Mouse (Mus musculus) layer of hippocampus, adult 11-12 months (tissue): Measurements from ENCODE around the gene Pdxdc1.

Experiments used
- DNase-seq: peaks from one replicate; pipeline ENCODE4 v3.0.0; 2022; ENCODE audit warnings: low spot score

Gene Pdxdc1

GRCm38 (mm10) chr16:13883094-13883774 lies 19.7 kb downstream of the Pdxdc1 start:
- no peak for DNase-seq

DNA sequence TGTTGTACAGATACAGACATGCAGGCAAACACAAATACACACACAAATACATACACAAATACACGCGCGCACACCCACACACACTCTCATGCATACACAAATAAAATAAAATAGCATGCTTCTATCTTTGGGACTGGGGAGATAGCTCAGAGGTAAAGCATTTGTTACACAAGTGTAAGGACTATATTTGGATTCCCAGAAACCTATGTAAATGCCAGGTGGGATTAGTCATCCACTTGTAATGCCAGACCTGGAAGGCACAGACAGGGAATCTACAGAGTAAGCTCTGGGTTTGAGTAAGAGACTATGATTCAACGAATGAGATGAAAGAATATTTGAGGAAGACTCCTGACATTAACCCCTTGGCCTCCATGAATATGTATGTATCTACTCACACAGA lies 27.4 kb downstream of the Pdxdc1 start:
- no peak for DNase-seq

DNA sequence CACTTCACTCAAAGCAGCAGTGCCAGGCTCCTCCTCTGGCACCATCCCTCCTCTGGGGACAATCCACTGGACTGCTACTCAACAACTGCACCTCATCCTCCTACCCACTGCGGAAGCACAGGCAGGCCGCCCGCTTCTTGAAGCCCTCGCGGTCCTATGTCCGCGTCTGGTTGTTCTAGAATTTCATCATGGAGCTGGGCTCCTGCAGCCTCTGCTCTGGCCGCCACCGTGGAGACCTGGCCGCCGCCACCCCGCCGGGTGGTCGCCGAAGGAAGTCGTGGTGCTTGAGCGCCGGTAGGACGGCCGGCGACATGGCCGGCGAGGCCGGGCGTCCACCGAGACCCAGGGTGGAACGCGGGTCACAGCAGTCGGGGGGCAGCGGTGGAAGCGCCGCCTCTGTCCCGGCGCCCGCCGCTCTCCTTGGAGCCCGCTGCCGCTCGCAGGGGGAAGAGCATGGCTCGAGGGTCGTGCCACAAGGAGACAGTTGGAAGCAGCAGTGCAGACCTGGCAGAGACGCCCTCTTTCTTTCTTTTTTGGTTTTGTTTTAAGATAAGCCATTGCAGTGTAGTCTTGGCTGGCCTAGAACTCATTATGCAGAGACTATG lies 34.9 kb downstream of the Pdxdc1 start:
- peak; percentile 19 for DNase-seq

DNA sequence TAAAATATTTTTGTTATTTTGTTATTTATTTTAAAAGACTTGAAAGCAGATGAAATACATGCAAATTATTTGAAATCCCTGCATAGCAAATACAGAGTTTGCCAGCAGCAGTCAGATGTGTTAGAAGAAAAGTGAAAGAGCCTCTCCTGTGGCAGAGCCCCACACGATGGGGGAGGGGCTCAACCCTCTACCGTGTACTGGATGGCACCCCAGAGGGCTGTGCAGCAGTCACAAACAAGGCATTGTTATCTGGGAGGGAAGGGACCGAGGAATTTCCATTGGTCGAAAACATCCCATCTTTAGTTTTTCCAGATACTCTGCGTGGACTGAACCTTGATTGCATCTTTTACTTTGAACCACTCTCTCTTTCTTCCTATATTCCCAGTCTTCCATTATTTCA lies 35.5 kb downstream of the Pdxdc1 start:
- DNase-seq, result peak; percentile 69

GRCm38 (mm10) chr16:13866616-13867015 lies 36.3 kb downstream of the Pdxdc1 start:
- DNase-seq, result no peak

- no peak for DNase-seq
These were observed 36.9 kb downstream of the Pdxdc1 start for GRCm38 (mm10) chr16:13866076-13866475.

DNA sequence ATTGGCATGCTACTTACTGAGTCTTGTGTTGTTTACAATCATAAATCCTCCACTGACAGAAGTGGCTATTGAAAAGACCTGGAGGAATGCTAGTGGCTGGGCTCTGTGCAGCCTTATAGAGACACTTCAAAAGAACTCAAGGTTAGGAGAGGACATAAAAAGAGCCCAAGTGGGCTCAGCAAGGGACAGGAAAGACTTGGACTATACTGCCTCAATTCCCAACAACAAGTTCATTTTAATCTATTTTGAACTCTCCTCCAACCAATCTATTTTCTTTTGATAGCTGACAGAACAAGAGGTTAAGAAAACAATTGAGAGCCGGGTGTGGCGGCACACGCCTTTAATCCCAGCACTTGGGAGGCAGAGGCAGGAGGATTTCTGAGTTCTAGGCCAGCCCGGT lies 49.0 kb downstream of the Pdxdc1 start:
- DNase-seq, result no peak

DNA sequence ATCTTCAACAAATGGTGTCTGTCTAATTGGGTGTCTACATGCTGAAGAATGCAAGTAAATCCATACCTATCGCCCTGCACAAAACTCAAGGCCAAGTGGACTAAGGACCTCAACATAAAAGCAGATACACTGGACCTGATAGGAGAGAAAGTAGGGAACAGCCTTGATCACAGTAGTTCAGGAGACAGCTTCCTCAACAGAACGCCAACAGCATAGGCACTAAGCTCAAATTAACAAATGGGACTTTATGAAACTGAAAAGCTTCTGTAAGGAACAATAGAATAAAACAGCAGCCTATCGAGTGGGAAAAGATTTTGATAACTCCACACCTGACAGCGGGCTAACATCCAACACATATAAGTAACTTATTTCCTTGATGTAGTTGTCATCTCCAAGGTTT lies 51.5 kb downstream of the Pdxdc1 start:
- DNase-seq, result no peak

DNA sequence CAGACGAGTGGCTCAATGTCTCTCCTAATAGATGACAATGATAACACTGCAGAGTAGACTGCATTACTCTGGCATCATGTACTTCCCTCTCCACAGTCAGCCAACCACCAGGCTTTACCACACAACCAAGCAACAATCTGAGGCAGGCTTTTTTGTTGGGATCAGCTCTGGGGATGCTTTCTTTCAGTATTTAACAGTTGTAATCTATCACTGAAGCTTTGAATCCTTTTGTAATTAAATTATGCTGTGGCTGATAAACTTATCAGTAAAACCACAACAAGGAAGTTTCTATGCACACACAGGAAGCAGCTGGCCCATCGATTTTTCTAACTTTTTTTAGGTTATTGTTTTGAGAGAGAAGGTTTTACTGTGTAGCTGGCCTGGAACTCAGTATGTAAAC lies 54.6 kb downstream of the Pdxdc1 start:
- DNase-seq, result no peak

DNA sequence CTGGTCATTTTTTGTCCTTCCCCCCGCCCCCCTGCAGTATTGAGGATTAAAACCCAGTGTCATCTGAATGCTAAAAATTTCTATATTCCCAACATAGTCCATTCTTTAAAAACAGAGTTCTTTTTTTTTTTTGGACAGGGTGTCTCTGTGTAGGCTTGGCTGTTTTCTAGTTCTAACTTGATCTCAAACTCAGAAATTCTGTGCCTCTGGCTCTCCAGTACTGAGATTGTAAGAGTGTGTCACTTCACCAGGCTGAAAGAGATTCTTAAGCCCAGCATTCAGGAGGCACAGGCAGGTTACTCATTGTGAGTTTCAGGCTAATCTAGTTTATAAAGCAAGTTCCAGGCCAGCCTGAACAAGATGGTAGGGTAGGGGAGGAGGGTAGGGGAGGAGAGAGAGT lies 56.3 kb downstream of the Pdxdc1 start:
- DNase-seq, result no peak

- DNase-seq, result no peak
These were observed 57.9 kb downstream of the Pdxdc1 start for GRCm38 (mm10) chr16:13845031-13845430.

DNA sequence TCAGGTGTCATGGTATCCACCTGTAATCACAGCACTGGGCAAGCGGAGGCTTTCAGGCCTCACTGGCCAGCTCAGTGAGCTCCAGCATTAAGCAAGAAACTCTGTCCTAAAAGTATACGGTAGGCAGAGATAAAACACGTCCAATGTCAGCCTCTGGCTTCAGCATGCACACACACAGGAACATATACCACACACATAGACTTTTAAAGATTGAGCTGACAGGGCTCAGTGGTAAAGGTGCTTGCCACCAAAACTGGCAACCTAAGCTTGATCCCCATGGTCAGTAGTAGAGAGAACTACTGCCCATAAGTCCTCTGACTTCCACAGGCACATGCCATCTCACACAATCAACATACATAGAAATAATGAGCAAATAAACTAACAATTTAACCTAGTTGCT lies 62.0 kb downstream of the Pdxdc1 start:
- no peak for DNase-seq

GRCm38 (mm10) chr16:13840056-13840455 lies 62.9 kb downstream of the Pdxdc1 start:
- no peak for DNase-seq

- no peak for DNase-seq
These were observed 68.5 kb downstream of the Pdxdc1 start for GRCm38 (mm10) chr16:13834382-13834781.

DNA sequence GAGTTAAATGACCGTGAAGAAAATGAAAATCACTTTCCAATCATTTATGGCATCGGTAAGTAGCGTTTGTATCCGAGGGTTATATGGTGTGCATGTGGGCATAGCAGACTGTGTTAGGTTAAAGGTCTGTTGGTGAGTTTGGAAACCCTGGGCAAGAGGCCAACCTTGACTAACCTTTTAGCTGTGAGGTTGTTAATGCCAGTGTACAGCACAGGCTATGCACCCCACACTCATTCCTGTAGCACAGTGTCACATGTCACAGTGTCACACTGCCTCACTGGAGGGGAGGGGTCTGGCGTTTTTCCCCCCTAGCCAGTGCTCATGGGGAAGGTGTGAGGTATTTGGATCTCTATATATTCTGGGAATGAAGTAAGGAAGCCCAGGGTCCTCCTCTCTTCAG lies 71.3 kb downstream of the Pdxdc1 start:
- DNase-seq, result no peak

GRCm38 (mm10) chr16:13830444-13830843 lies 72.5 kb downstream of the Pdxdc1 start:
- DNase-seq, result no peak

- DNase-seq, result no peak
These were observed 76.4 kb downstream of the Pdxdc1 start for GRCm38 (mm10) chr16:13826511-13826910.

GRCm38 (mm10) chr16:13825781-13826490 lies 77.0 kb downstream of the Pdxdc1 start:
- DNase-seq, result no peak

DNA sequence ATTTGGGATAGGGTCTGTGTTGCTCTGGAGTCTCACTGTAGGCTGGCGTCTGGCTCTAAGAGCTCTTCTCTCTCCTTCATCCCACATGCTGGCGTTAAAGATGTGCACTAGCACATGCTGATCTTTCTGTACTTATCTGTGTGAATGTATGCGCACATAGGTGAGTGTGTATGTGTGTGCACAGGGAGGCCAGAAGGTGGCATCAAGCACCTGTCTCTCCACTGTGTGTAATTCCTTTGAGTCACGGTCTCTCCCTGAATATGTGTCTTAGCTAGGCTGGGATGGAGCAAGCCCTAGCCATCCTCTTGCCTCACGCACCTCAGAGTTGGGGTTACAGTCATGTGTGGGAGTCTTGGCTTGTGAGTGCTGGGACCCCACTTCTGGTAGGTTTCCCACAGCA lies 82.2 kb downstream of the Pdxdc1 start:
- DNase-seq, result no peak

DNA sequence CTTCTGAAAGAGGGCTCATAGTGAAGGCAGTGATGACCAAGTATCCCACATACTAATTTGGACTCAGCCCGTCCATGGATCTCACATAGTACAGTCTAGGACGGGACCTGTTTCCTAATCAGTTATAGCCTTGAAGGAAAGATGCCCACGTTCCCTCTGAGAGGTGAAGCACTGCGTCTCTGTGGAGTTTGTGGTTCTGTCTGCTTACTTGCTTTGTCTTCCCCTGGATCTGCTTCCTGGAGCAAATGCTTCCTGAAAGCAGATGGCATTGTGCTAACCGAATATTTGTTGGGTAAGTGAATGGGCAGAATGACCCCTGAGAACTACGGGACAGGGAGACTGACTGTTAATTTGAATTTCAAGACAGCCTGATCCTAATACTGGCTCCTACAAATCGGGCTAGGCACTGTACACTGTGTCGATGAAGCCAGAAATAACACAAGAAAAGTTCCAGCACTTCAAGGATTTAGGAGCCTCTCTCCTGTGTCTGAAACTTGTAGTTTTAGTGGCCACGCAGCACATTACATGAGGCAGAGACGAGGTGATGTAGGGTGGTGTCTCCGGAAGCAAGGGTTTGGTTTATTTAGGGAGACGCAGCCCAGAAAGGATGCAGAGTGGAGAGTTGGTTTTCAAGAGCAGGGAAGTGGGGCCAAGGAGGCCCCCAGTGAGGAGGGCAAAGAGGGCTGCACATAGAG lies 83.0 kb downstream of the Pdxdc1 start:
- DNase-seq, result no peak

DNA sequence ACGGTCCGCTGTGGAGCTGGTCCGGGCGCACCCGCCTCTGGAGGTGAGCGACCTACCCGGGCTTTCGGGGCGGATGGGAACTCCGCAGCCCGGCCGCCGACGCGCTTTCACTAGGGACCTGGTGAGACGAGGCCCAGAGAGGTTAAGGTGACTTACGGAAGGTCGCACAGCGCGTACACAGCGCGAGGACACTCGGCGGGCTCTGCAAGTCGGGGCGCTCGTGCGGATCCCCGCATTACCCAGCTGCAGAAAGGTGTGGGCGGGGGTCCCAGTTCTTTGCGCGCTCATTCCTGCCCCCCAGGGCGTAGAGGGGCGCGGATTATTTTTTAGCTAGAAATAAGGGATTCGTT lies 83.6 kb downstream of the Pdxdc1 start:
- DNase-seq, result no peak

- DNase-seq, result peak; percentile 95
These were observed 84.2 kb downstream of the Pdxdc1 start, which contains the start of gene Ntan1 for GRCm38 (mm10) chr16:13818560-13819393. TSS of gene Ntan1 (plus strand) at chr16:13818845.
